Mouse (Mus musculus) neural tube, embryonic 14.5 days (tissue): ENCODE measurements around the gene Hdac11. TPM values are rescaled to one million over a fixed set of nuclear protein-coding genes. Genes with fewer than 3 reads are reported as not detected.

Experiments used
- ATAC-seq: fragments of 200-750 bp; cut with Nextera tagmentation; 2 replicates; pipeline ENCODE4 v1.8.0; 2017; ENCODE audit warnings: low read depth, mild to moderate bottlenecking, moderate TSS enrichment, moderate library complexity
- H3K27ac ChIP-seq: fragments of 300-500 bp; sonication (generic); 2 replicates; pipeline ENCODE4 v1.5.1; 2014; ENCODE audit warnings: low read depth, mild to moderate bottlenecking, control low read depth, low read length, moderate library complexity, mixed read lengths
- H3K27me3 ChIP-seq: fragments of 300-500 bp; sonication (generic); 2 replicates; pipeline ENCODE4 v1.6.1; 2014; ENCODE audit warnings: low read length; ENCODE audit not compliant: control insufficient read depth, insufficient read depth
- H3K36me3 ChIP-seq: fragments of 300-500 bp; sonication (generic); 2 replicates; pipeline ENCODE4 v1.6.1; 2014; ENCODE audit warnings: low read length, mixed read lengths; ENCODE audit not compliant: control insufficient read depth, insufficient read depth
- H3K4me1 ChIP-seq: fragments of 300-500 bp; sonication (generic); 2 replicates; pipeline ENCODE4 v1.6.1; 2014; ENCODE audit warnings: low read length; ENCODE audit not compliant: control insufficient read depth, insufficient read depth
- H3K4me2 ChIP-seq: fragments of 300-500 bp; sonication (generic); 2 replicates; pipeline ENCODE4 v1.6.1; 2014; ENCODE audit warnings: mild to moderate bottlenecking, low read depth, low read length, control low read depth
- H3K4me3 ChIP-seq: fragments of 300-500 bp; sonication (generic); 2 replicates; pipeline ENCODE4 v1.5.1; 2014; ENCODE audit warnings: low read depth, low read length, control low read depth, mixed read lengths
- H3K9ac ChIP-seq: fragments of 300-500 bp; sonication (generic); replicated peaks from 2 replicates; pipeline ENCODE4 v1.6.1; 2014; ENCODE audit warnings: low read depth, mild to moderate bottlenecking, control low read depth, low read length, mixed read lengths
- H3K9me3 ChIP-seq: fragments of 300-500 bp; sonication (generic); 2 replicates; pipeline ENCODE4 v1.6.1; 2016; ENCODE audit warnings: low read length; ENCODE audit not compliant: control insufficient read depth
- WGBS: fragments of 180-500 bp; shearing (Covaris S2); extraction: QIAGEN DNeasy Blood & Tissue Kit; methylation state at CpG from one replicate; pipeline ENCODE4 v1.1.7; 2014; 5-methylcytosine and 5-hydroxymethylcytosine counted together
- polyA plus RNA-seq: library from polyadenylated mRNA; unstranded; fragments of >200 nt; fragmentation: Nextera tagmentation; extraction: Ambion mirVana; gene quantifications from 2 replicates; pipeline ENCODE4 v1.2.1, GENCODE M21; 2014

Gene Hdac11
- polyA plus RNA-seq, 1 experiment from 2014 or later: 50.0 TPM

DNA sequence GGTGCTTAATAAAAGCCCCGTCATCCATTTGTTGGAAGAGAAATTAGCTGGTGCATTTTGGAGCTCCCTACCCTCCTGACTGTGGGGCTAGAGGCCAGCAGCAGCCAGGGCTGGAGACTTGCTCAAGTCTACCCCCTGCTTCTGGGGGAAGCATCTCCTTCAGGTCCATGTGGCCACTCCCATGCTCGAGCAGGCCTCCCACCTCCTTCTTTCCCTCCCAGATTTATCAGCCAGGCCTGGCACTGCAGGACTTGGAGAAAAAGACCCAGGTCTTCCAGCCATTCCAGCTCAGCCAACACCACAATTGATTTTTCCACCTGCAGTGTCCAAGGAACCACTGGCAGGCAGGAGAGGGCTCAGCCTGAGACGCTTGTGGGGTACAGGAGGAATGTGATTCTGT is 28.3 kb downstream of the Hdac11 start:
- H3K36me3 ChIP-seq: no peaks in the 10 kb centered on the region
- no peak for ATAC-seq
- H3K9me3 ChIP-seq: no peaks in the 10 kb centered on the region
- no peak overlapping the region for H3K27ac ChIP-seq
- no peak overlapping the region for H3K4me2 ChIP-seq
- H3K9ac ChIP-seq: no peak overlapping the region
- H3K27me3 ChIP-seq: no peaks in the 10 kb centered on the region
- WGBS: 69% methylated on average over 3 of the region's 3 CpGs
- H3K4me1 ChIP-seq: no peaks in the 10 kb centered on the region
- no peak overlapping the region for H3K4me3 ChIP-seq

GRCm38 (mm10) chr6:91185502-91185901 is 29.0 kb downstream of the Hdac11 start:
- no peaks in the 10 kb centered on the region for H3K27me3 ChIP-seq
- H3K4me1 ChIP-seq: no peaks in the 10 kb centered on the region
- H3K4me3 ChIP-seq: no peak overlapping the region
- H3K36me3 ChIP-seq: no peaks in the 10 kb centered on the region
- ATAC-seq: no peak
- H3K27ac ChIP-seq: no peak overlapping the region
- H3K4me2 ChIP-seq: no peak overlapping the region
- WGBS: 86% methylated on average over 5 of the region's 5 CpGs
- H3K9me3 ChIP-seq: no peaks in the 10 kb centered on the region
- H3K9ac ChIP-seq: no peak overlapping the region

DNA sequence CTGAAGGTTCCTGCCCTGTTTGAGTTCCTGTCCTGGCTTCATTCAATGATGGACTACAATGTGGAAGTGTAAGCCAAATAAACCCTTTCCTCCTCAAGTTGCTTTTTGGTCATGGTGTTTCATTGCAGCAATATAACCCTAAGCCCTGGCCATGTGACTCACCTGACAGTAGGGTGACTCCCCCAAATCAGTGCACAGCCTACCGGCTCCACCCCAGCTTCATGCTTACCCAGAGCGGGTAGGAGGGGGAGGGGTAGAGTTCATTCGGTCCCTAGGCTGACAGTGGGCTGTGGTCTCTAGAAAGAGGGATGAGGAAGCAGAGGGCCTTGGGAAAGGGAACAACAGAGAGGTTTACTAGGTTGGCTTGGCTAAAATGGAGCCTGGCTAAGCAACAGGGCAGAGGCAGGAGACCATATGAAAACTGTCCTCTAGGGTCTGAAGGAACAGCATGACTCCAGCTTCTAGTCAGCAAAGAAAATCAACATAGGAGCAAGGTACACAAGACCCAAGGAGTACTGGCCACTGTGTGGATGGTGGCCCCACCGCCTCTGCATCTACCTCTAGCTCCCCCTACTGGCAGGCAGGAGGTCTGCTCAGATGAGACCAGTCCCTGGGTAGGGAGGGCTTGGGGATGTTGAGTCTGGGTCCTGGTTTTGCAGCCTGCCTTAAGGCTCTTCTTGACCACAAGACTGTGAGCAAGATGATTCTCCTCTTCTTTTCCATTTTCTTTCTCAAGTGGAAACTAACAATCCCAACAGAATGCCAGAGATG is 29.9 kb downstream of the Hdac11 start:
- H3K9me3 ChIP-seq: no peaks in the 10 kb centered on the region
- ATAC-seq: no peak
- no peak overlapping the region for H3K9ac ChIP-seq
- WGBS: 66% methylated on average over 4 of the region's 4 CpGs
- H3K27me3 ChIP-seq: no peaks in the 10 kb centered on the region
- H3K36me3 ChIP-seq: no peaks in the 10 kb centered on the region
- no peak overlapping the region for H3K4me2 ChIP-seq
- no peaks in the 10 kb centered on the region for H3K4me1 ChIP-seq
- no peak overlapping the region for H3K27ac ChIP-seq
- H3K4me3 ChIP-seq: no peak overlapping the region

DNA sequence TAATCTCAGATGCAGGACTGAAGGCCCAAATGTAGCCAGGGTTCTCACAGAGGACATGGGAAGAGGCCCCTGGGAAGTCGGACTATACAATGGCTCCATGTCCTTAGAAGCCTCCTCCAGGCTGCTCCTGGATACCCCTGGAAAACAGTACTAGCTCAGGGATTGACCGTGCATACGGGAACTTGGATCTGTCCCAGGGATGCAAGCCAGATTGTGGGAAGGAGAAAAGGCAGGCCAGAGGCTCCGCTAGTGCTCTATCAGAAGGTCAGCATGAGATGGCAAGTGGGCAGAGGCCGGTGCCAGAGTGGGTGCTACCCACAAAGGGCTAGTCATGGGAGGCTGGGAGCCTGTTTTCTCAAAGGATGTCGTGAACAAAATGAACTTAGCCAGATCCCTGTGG is 30.5 kb downstream of the Hdac11 start:
- Histone ChIP-seq H3K27ac (no peak overlapping the region), H3K36me3 (no peaks in the 10 kb centered on the region), H3K4me2 (no peak overlapping the region), H3K4me3 (no peak overlapping the region), H3K9me3 (no peaks in the 10 kb centered on the region), H3K27me3 (no peaks in the 10 kb centered on the region), H3K9ac (no peak overlapping the region), H3K4me1 (no peaks in the 10 kb centered on the region)
- WGBS: 79% methylated on average over 6 of the region's 6 CpGs
- ATAC-seq: no peak

DNA sequence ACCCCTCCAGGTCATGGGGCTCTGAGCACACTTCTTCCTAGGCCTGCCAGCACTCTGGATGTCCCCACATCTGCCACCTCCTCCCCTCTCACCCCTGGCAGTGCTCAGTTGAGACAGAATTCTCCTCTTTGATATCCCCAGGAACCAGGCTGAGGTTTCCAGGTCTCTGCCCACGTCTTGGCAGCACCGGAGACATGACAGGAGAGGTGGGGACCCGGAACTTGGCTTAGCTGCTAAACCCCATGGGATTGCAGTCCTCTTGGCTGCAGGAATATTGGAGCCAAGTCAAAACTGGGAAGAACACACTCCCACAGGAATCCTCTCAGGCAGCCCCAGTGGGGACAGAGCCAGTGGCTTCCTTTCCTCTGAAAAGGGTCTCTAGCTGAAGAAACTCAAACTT is 31.4 kb downstream of the Hdac11 start:
- Histone ChIP-seq H3K27me3 (no peaks in the 10 kb centered on the region), H3K9ac (no peak overlapping the region)
- WGBS: 81% methylated on average over 3 of the region's 3 CpGs

GRCm38 (mm10) chr6:91189971-91190370 is 33.5 kb downstream of the Hdac11 start:
- no peaks in the 10 kb centered on the region for H3K4me1 ChIP-seq
- no peaks in the 10 kb centered on the region for H3K36me3 ChIP-seq
- no peak overlapping the region for H3K27ac ChIP-seq
- no peak overlapping the region for H3K4me2 ChIP-seq
- no peak overlapping the region for H3K9ac ChIP-seq
- H3K9me3 ChIP-seq: no peaks in the 10 kb centered on the region
- no peak for ATAC-seq
- no peak overlapping the region for H3K4me3 ChIP-seq
- 84% methylated on average over 6 of the region's 6 CpGs for WGBS
- H3K27me3 ChIP-seq: no peaks in the 10 kb centered on the region

More for the DNA sequence above, 31.4 kb downstream of the Hdac11 start:
- Histone ChIP-seq H3K4me3 (no peak overlapping the region), H3K4me1 (no peaks in the 10 kb centered on the region), H3K36me3 (no peaks in the 10 kb centered on the region), H3K4me2 (no peak overlapping the region), H3K9me3 (no peaks in the 10 kb centered on the region), H3K27ac (no peak overlapping the region)
- no peak for ATAC-seq

DNA sequence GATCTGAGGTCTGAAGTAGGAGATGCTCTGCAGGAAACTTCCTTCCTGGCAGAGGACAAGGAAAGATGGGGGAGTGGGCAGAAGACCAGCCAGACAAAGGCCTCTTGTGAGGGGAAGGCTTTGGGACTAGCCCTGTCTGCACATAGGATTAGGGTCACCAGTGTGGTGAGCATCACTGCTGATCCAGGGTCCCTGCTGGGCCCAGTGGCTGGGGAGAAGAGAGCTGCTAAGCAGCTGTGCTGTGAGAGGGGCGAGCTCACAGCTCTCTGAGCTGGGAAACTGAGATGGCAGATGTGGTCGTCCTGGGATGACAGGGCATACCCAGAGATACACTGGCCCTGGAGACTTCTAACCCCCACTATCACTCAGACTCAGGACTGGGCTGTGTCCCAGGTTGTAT is 35.0 kb downstream of the Hdac11 start:
- no peaks in the 10 kb centered on the region for H3K4me1 ChIP-seq
- no peak overlapping the region for H3K4me3 ChIP-seq
- H3K27me3 ChIP-seq: no peaks in the 10 kb centered on the region
- no peaks in the 10 kb centered on the region for H3K36me3 ChIP-seq
- no peak overlapping the region for H3K4me2 ChIP-seq
- no peak overlapping the region for H3K9ac ChIP-seq
- no peak overlapping the region for H3K27ac ChIP-seq
- ATAC-seq: no peak
- WGBS: 65% methylated on average over 2 of the region's 2 CpGs
- no peaks in the 10 kb centered on the region for H3K9me3 ChIP-seq

DNA sequence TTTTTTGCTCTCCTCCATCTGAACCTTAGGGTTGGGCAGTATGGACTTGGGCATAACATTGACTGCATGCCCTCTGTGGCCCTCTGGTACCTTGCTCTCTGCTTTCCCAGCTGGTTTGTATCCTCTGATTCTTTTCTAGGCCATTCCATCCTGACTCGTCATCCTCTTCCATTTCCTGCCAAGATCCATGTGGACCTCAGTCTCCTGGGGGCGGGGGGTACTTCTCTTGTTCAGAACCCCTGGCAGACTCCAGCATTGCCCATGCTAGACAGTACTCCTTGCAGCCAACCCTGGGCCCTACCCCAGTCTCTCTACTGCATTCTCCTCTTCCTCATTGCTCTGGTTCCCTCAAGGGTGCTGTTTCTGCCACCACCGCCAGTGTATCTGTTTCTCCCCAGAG is 36.0 kb downstream of the Hdac11 start:
- H3K4me2 ChIP-seq: no peak overlapping the region
- H3K36me3 ChIP-seq: no peaks in the 10 kb centered on the region
- ATAC-seq: no peak
- H3K9me3 ChIP-seq: no peaks in the 10 kb centered on the region
- no peak overlapping the region for H3K4me3 ChIP-seq
- H3K4me1 ChIP-seq: no peaks in the 10 kb centered on the region
- 77% methylated on average over 3 of the region's 3 CpGs for WGBS
- H3K27me3 ChIP-seq: no peaks in the 10 kb centered on the region
- no peak overlapping the region for H3K27ac ChIP-seq
- no peak overlapping the region for H3K9ac ChIP-seq

DNA sequence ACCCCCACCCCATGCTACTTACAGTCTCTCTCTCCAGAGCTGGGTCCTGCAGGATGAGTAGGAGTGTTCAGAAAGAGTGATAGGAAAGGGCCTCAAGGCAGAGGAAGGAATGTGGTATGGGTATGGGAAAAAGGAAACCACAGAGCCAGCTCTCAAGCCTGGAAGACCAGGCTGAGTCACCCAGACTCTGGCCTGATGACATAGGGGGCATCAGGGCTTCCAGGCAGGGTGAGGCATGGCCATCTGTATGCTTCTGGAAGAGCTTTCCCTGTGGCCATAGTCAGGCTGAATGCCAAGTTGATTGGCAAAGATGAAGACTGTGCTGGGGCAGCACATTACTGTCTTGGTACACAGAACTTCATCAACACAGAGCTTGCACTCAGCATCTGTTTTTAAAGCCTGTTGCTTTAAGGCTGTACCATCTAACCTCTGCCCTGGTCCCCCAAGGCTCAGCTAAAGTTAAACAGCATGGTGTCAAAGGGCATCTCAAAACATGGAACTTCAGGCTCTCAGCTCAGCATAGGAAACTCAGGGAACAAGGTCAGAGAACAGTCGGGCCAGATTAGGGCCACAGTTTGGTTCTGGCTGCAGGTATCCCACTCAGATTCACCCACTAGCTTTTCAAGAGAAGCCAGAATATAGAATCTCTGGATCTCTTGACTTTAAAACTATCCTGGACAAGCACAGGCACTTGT is 36.5 kb downstream of the Hdac11 start:
- Histone ChIP-seq H3K27ac (no peak overlapping the region), H3K4me2 (no peak overlapping the region), H3K4me1 (no peaks in the 10 kb centered on the region), H3K27me3 (no peaks in the 10 kb centered on the region), H3K4me3 (no peak overlapping the region), H3K36me3 (no peaks in the 10 kb centered on the region), H3K9me3 (no peaks in the 10 kb centered on the region), H3K9ac (no peak overlapping the region)
- WGBS: 92% methylated on average over 1 of the region's 1 CpGs
- ATAC-seq: no peak
